Mouse (Mus musculus) liver, embryonic 13.5 days (tissue): ENCODE data around the gene Gm21992. TPM values are rescaled to one million over a fixed set of nuclear protein-coding genes. Genes with fewer than 3 reads are reported as not detected.

ENCODE experiments used
- ATAC-seq: fragments of 200-750 bp; cut with Nextera tagmentation; 2 replicates; pipeline ENCODE4 v1.8.0; 2017; ENCODE audit warnings: low read depth, mild to moderate bottlenecking, moderate number of reproducible peaks, moderate library complexity
- DNase-seq: peaks from one replicate; pipeline ENCODE4 v3.0.0; 2022
- H3K27ac ChIP-seq: fragments of 300-500 bp; sonication (generic); 2 replicates; pipeline ENCODE4 v1.5.1; 2015; ENCODE audit warnings: moderate library complexity, mild to moderate bottlenecking, inconsistent platforms
- H3K27me3 ChIP-seq: fragments of 300-500 bp; sonication (generic); 2 replicates; pipeline ENCODE4 v1.6.1; 2015; ENCODE audit warnings: mild to moderate bottlenecking, inconsistent platforms
- H3K36me3 ChIP-seq: fragments of 300-500 bp; sonication (generic); 2 replicates; pipeline ENCODE4 v1.6.1; 2015; ENCODE audit warnings: mild to moderate bottlenecking, inconsistent platforms
- H3K4me1 ChIP-seq: fragments of 300-500 bp; sonication (generic); replicated peaks from 2 replicates; pipeline ENCODE4 v1.6.1; 2015; ENCODE audit warnings: inconsistent platforms
- H3K4me2 ChIP-seq: fragments of 300-500 bp; sonication (generic); 2 replicates; pipeline ENCODE4 v1.6.1; 2015; ENCODE audit warnings: inconsistent platforms, mild to moderate bottlenecking, moderate library complexity
- H3K4me3 ChIP-seq: fragments of 300-500 bp; sonication (generic); replicated peaks from 2 replicates; pipeline ENCODE4 v1.5.1; 2015; ENCODE audit warnings: mild to moderate bottlenecking, inconsistent platforms
- H3K9ac ChIP-seq: fragments of 300-500 bp; sonication (generic); 2 replicates; pipeline ENCODE4 v1.6.1; 2015; ENCODE audit warnings: mild to moderate bottlenecking, inconsistent platforms
- H3K9me3 ChIP-seq: fragments of 300-500 bp; sonication (generic); replicated peaks from 2 replicates; pipeline ENCODE4 v1.6.1; 2016; ENCODE audit warnings: inconsistent platforms
- WGBS: fragments of 180-500 bp; shearing (Covaris S2); methylation state at CpG from one replicate; pipeline ENCODE4 v1.1.7; 2015; ENCODE audit not compliant: insufficient replicate concordance; 5-methylcytosine and 5-hydroxymethylcytosine counted together
- polyA plus RNA-seq: library from polyadenylated mRNA; unstranded; fragments of >200 nt; fragmentation: Nextera tagmentation; extraction: Ambion mirVana; gene quantifications from 2 replicates; pipeline ENCODE4 v1.2.1, GENCODE M21; 2015

Gm21992 gene
- polyA plus RNA-seq, 1 experiment from 2014 or later = 18.5 TPM

GRCm38 (mm10) chr19:4711601-4712155, 99.7 kb downstream of the Gm21992 start:
- WGBS = 2% methylated on average over 40 of the region's 65 CpGs
- Histone ChIP-seq H3K4me3 (peak overlapping the region; percentile 45), H3K27me3 (peaks cover 77% of the 10 kb centered on the region), H3K27ac (no peak overlapping the region), H3K9me3 (no peaks in the 10 kb centered on the region), H3K4me2 (peak overlapping the region; percentile 64), H3K9ac (no peak overlapping the region), H3K36me3 (no peaks in the 10 kb centered on the region), H3K4me1 (peaks cover 10% of the 10 kb centered on the region)
- ATAC-seq (no peak), DNase-seq (no peak)

DNA sequence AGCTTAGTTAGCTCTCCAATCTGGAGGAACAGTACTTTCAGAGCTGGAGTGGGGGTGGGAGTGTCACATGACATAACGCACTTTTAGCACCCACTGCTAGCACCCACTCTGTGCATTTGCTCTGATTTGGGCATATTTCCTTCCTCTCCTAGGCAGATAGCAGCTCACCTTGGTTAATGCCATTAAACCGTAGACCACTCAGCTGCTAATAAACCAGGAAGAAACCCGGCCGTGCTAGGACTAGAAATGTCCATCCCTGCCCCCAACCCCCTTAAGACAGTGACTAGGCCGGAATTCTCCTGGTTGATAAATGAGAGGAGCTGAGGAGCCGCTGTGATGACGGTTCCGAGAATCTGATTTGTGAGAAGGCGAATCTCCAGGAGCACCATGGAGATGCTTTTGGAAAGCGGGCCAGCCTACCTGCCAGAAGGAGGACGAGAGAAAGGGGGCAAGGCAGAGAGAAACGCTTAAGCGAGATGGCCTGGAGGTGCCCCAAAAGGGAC, 100.3 kb downstream of the Gm21992 start, which contains the start of gene Sptbn2:
TSS of gene Sptbn2 (plus strand) at position 70 of the 503 bp plus-strand sequence.
- Histone ChIP-seq H3K27ac (no peak within 1 kb of the TSS), H3K4me1 (peaks cover 10% of the 10 kb centered on the region), H3K9ac (no peak within 1 kb of the TSS), H3K36me3 (no peaks in the 10 kb centered on the region), H3K9me3 (no peaks in the 10 kb centered on the region), H3K4me3 (peak within 1 kb of the TSS; percentile 45), H3K4me2 (peak within 1 kb of the TSS; percentile 64), H3K27me3 (peaks cover 78% of the 10 kb centered on the region)
- DNase-seq (no peak), ATAC-seq (no peak)
- 15% methylated on average over 13 of the region's 13 CpGs for WGBS

DNA sequence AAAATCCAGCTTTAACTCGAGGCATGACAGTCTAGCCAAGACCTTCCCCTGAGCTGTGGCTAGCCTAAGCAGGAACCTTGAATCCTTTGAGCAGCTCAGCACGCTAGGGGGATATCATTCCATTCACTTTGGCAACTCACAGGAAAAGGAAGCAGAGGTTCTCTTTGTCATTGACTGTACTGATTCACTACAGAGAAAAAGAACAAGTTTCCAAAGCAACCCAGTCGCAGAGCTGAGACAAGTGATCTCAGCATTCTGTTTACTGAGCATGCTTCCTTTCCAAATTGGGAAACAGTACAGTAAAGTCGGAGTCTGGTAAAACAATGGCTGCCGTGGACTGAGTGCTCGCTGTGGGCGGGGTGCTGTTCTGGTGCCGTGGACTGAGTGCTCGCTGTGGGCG, 102.6 kb downstream of the Gm21992 start:
- no peak overlapping the region for H3K9ac ChIP-seq
- H3K27ac ChIP-seq = no peak overlapping the region
- H3K9me3 ChIP-seq = no peaks in the 10 kb centered on the region
- peaks cover 67% of the 10 kb centered on the region for H3K27me3 ChIP-seq
- no peak for ATAC-seq
- H3K4me1 ChIP-seq = peaks cover 10% of the 10 kb centered on the region
- WGBS = 54% methylated on average over 10 of the region's 10 CpGs
- H3K36me3 ChIP-seq = no peaks in the 10 kb centered on the region
- DNase-seq = no peak
- no peak overlapping the region for H3K4me2 ChIP-seq
- H3K4me3 ChIP-seq = no peak overlapping the region

GRCm38 (mm10) chr19:4701221-4701620, 110.2 kb downstream of the Gm21992 start:
- Histone ChIP-seq H3K9me3 (no peaks in the 10 kb centered on the region), H3K9ac (no peak overlapping the region), H3K36me3 (no peaks in the 10 kb centered on the region), H3K27ac (no peak overlapping the region), H3K4me2 (no peak overlapping the region), H3K4me3 (no peak overlapping the region), H3K4me1 (peaks cover 8% of the 10 kb centered on the region), H3K27me3 (peaks cover 62% of the 10 kb centered on the region)
- WGBS = 13% methylated on average over 7 of the region's 7 CpGs
- DNase-seq (no peak), ATAC-seq (no peak)

GRCm38 (mm10) chr19:4700656-4701055, 110.8 kb downstream of the Gm21992 start:
- no peak overlapping the region for H3K4me2 ChIP-seq
- H3K4me1 ChIP-seq = peaks cover 8% of the 10 kb centered on the region
- no peaks in the 10 kb centered on the region for H3K9me3 ChIP-seq
- ATAC-seq = no peak
- peaks cover 62% of the 10 kb centered on the region for H3K27me3 ChIP-seq
- no peak overlapping the region for H3K4me3 ChIP-seq
- no peak overlapping the region for H3K27ac ChIP-seq
- DNase-seq = no peak
- no peaks in the 10 kb centered on the region for H3K36me3 ChIP-seq
- 50% methylated on average over 8 of the region's 8 CpGs for WGBS
- no peak overlapping the region for H3K9ac ChIP-seq

DNA sequence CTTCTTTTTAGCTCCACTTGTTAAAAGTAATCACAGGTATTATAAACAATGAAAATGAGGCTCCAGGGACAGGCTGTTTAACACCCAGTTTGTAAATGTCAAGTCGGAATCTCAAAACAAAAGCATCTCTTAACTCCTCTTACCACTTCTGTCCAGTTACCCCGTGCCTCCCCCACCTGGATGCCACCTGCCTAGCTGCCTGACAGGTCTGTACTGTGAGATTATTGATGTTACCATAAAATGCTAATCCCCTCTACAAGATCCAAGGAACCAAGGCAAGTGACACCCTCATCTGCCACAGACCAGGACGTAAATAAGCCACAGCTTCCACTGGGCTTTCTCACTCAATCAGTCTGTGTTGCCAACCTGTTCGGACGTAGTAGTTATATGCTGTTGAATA, 111.6 kb downstream of the Gm21992 start:
- no peak overlapping the region for H3K4me2 ChIP-seq
- DNase-seq = no peak
- ATAC-seq = no peak
- H3K27ac ChIP-seq = no peak overlapping the region
- H3K4me1 ChIP-seq = peaks cover 8% of the 10 kb centered on the region
- H3K27me3 ChIP-seq = peaks cover 59% of the 10 kb centered on the region
- no peaks in the 10 kb centered on the region for H3K9me3 ChIP-seq
- H3K9ac ChIP-seq = no peak overlapping the region
- no peaks in the 10 kb centered on the region for H3K36me3 ChIP-seq
- no peak overlapping the region for H3K4me3 ChIP-seq
- 56% methylated on average over 5 of the region's 5 CpGs for WGBS

DNA sequence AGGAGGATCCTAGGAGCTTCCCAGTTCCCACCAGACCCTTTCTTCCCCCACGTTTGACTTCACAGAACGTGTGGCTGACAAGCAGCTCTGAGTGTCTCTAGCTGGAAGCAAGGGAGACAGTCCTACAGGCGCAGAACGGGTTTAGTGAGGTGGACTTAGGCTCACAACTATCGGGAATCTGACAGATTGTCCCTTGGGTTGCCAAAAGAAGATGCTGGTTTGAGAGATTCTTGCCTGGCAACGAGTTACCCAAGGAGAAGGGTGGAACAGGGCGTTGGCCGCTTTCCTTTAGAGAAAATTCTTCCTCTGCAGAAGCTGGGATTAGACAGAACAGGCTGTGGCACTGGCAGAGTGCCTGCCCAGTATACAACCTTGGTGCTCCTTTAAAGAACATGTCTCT, 112.6 kb downstream of the Gm21992 start:
- H3K4me2 ChIP-seq = 0 out of 2 replicates have a peak overlapping the region, but pooled peaks have one; percentile 61
- no peak for DNase-seq
- 26% methylated on average over 8 of the region's 8 CpGs for WGBS
- no peaks in the 10 kb centered on the region for H3K9me3 ChIP-seq
- H3K36me3 ChIP-seq = no peaks in the 10 kb centered on the region
- no peak overlapping the region for H3K4me3 ChIP-seq
- H3K27ac ChIP-seq = no peak overlapping the region
- no peak overlapping the region for H3K9ac ChIP-seq
- H3K27me3 ChIP-seq = peaks cover 62% of the 10 kb centered on the region
- H3K4me1 ChIP-seq = peaks cover 8% of the 10 kb centered on the region
- ATAC-seq = no peak

DNA sequence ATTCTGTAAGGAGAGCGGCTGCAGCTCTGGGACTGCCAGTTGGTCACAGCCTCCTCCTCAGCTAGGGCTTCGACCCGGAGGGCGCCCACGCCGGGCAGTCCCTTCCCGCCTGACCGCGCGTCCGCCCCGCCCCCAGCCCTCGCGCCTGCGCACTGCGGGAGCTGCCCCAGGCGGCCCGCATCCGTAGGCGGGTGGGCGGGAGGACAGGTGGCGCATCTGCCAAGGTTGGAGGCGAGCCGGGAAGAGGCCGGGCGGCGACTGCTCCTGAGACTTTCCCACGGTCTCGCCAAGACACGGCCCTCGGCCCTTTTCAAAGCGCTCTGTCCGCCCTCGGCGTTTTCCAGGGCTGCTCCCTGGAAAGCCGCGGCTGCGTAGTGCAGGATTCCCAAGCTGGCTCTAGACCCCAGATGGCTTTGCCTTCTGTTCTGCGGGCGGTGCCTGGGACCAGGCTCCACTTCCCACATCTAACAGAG, 113.2 kb downstream of the Gm21992 start, which contains the start of gene Gm960:
TSS of gene Gm960 (minus strand) at position 464 of the 473 bp plus-strand sequence.
- DNase-seq (peak; percentile 13), ATAC-seq (no peak)
- H3K27ac ChIP-seq = no peak within 1 kb of the TSS
- H3K4me2 ChIP-seq = peak within 1 kb of the TSS; percentile 61
- H3K9ac ChIP-seq = no peak within 1 kb of the TSS
- H3K4me3 ChIP-seq = peak within 1 kb of the TSS; percentile 50
- H3K27me3 ChIP-seq = peaks cover 64% of the 10 kb centered on the region
- H3K36me3 ChIP-seq = no peaks in the 10 kb centered on the region
- H3K9me3 ChIP-seq = no peaks in the 10 kb centered on the region
- peaks cover 8% of the 10 kb centered on the region for H3K4me1 ChIP-seq
- 3% methylated on average over 40 of the region's 40 CpGs for WGBS

DNA sequence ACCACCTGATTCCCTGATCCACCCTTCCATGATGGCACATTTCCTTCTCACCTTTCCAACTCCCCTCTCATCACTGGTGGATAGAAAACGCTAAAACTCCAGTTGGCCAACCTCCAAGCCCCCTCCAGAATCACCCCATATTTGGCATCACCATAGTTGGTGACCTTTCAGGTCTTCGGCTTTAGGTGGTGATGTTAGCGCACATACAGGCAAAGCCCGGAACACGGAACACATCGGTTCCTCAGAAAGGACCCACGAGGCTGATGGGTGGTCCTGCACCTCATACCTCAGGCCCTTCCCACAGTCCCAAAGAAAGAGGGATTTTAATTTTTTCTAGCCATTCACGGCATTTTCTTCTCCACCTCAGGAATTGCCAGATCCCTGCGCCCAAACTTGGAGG, 113.7 kb downstream of the Gm21992 start:
- H3K9ac ChIP-seq = no peak overlapping the region
- no peak overlapping the region for H3K27ac ChIP-seq
- no peak for DNase-seq
- peak overlapping the region; percentile 61; the same call in 1 of the 2 replicates for H3K4me2 ChIP-seq
- WGBS = 67% methylated on average over 9 of the region's 9 CpGs
- H3K4me1 ChIP-seq = peaks cover 8% of the 10 kb centered on the region
- H3K9me3 ChIP-seq = no peaks in the 10 kb centered on the region
- no peak overlapping the region for H3K4me3 ChIP-seq
- no peaks in the 10 kb centered on the region for H3K36me3 ChIP-seq
- no peak for ATAC-seq
- peaks cover 65% of the 10 kb centered on the region for H3K27me3 ChIP-seq

- no peaks in the 10 kb centered on the region for H3K9me3 ChIP-seq
- no peak overlapping the region for H3K9ac ChIP-seq
- H3K4me3 ChIP-seq = no peak overlapping the region
- DNase-seq (no peak), ATAC-seq (no peak)
- H3K4me2 ChIP-seq = no peak overlapping the region
- H3K36me3 ChIP-seq = no peaks in the 10 kb centered on the region
- H3K27me3 ChIP-seq = peaks cover 63% of the 10 kb centered on the region
- no peak overlapping the region for H3K27ac ChIP-seq
- WGBS = 61% methylated on average over 3 of the region's 3 CpGs
- H3K4me1 ChIP-seq = peaks cover 8% of the 10 kb centered on the region
Observed at GRCm38 (mm10) chr19:4697121-4697520, 114.3 kb downstream of the Gm21992 start.

DNA sequence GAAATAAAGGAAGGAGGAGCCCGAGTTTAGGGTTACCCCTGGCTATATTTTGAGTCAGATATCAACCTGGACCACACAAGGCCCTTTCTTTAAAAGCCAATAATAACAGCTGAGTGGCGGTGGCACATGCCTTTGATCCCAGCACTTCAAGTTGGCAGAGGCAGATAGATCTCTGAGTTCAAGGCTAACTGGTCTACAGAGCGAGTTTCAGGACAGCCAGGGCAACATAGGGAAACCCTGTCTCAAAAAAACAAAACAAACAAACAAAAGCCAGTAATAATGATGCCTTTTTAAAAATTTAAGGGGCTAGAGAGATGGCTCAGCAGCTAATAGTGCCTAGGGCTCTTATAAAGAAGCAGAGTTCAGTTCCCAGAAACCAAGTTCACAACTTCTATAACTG, 117.1 kb downstream of the Gm21992 start:
- Histone ChIP-seq H3K27me3 (peaks cover 48% of the 10 kb centered on the region), H3K4me1 (peaks cover 8% of the 10 kb centered on the region), H3K27ac (no peak overlapping the region), H3K4me2 (no peak overlapping the region), H3K9ac (no peak overlapping the region), H3K4me3 (no peak overlapping the region), H3K9me3 (no peaks in the 10 kb centered on the region), H3K36me3 (no peaks in the 10 kb centered on the region)
- DNase-seq (no peak), ATAC-seq (no peak)
- WGBS = 41% methylated on average over 3 of the region's 3 CpGs
